Mouse (Mus musculus): ENCODE measurements around the gene Aff3. TPM values are rescaled to one million over a fixed set of nuclear protein-coding genes. Genes with fewer than 3 reads are reported as not detected.

Gene Aff3
- polyA plus RNA-seq, 1 experiment from 2014 or later: 9.6 TPM

- H3K4me2 ChIP-seq (ENCODE audit: low read length): no peak overlapping the region
- H3K4me3 ChIP-seq (ENCODE audit: low read depth, low read length): no peak overlapping the region
- H3K27me3 ChIP-seq (ENCODE audit: control insufficient read depth, insufficient read depth, low read depth, low read length): no peaks in the 10 kb centered on the region
- no peak for ATAC-seq
- H3K36me3 ChIP-seq (ENCODE audit: control insufficient read depth, insufficient read depth, low read length): no peaks in the 10 kb centered on the region
- H3K4me1 ChIP-seq (ENCODE audit: control insufficient read depth, insufficient read depth, low read length): peaks cover 8% of the 10 kb centered on the region
- no peak overlapping the region for H3K27ac ChIP-seq (ENCODE audit: low read length)
- H3K9me3 ChIP-seq (replicated peaks; ENCODE audit: control insufficient read depth, low read length, poor library complexity, severe bottlenecking): no peaks in the 10 kb centered on the region
- WGBS: 97% methylated on average over 11 of the region's 11 CpGs
- H3K9ac ChIP-seq (ENCODE audit: low read depth, low read length): no peak overlapping the region
Measured at GRCm38 (mm10) chr1:38307234-38307633, 357.5 kb downstream of the Aff3 start.

- Histone ChIP-seq H3K9me3 (replicated peaks; ENCODE audit: control insufficient read depth, low read length, poor library complexity, severe bottlenecking) (no peaks in the 10 kb centered on the region), H3K4me2 (ENCODE audit: low read length) (no peak overlapping the region), H3K27me3 (ENCODE audit: control insufficient read depth, insufficient read depth, low read depth, low read length) (no peaks in the 10 kb centered on the region), H3K9ac (ENCODE audit: low read depth, low read length) (0 out of 2 replicates have a peak overlapping the region, but pooled peaks have one; percentile 16), H3K27ac (ENCODE audit: low read length) (peak overlapping the region; percentile 49), H3K36me3 (ENCODE audit: control insufficient read depth, insufficient read depth, low read length) (no peaks in the 10 kb centered on the region), H3K4me3 (ENCODE audit: low read depth, low read length) (no peak overlapping the region), H3K4me1 (ENCODE audit: control insufficient read depth, insufficient read depth, low read length) (peaks cover 8% of the 10 kb centered on the region)
- ATAC-seq: no peak
- WGBS: 88% methylated on average over 7 of the region's 7 CpGs
Measured at GRCm38 (mm10) chr1:38306146-38306545, 358.6 kb downstream of the Aff3 start.

GRCm38 (mm10) chr1:38304376-38304775 lies 360.4 kb downstream of the Aff3 start:
- Histone ChIP-seq H3K27me3 (ENCODE audit: control insufficient read depth, insufficient read depth, low read depth, low read length) (no peaks in the 10 kb centered on the region), H3K9ac (ENCODE audit: low read depth, low read length) (no peak overlapping the region), H3K27ac (ENCODE audit: low read length) (no peak overlapping the region), H3K36me3 (ENCODE audit: control insufficient read depth, insufficient read depth, low read length) (no peaks in the 10 kb centered on the region), H3K4me1 (ENCODE audit: control insufficient read depth, insufficient read depth, low read length) (peaks cover 8% of the 10 kb centered on the region), H3K9me3 (replicated peaks; ENCODE audit: control insufficient read depth, low read length, poor library complexity, severe bottlenecking) (no peaks in the 10 kb centered on the region), H3K4me3 (ENCODE audit: low read depth, low read length) (no peak overlapping the region), H3K4me2 (ENCODE audit: low read length) (no peak overlapping the region)
- no peak for ATAC-seq
- 90% methylated on average over 11 of the region's 11 CpGs for WGBS

- no peak for ATAC-seq
- no peak overlapping the region for H3K27ac ChIP-seq (ENCODE audit: low read length)
- no peaks in the 10 kb centered on the region for H3K27me3 ChIP-seq (ENCODE audit: control insufficient read depth, insufficient read depth, low read depth, low read length)
- no peak overlapping the region for H3K4me2 ChIP-seq (ENCODE audit: low read length)
- H3K36me3 ChIP-seq (ENCODE audit: control insufficient read depth, insufficient read depth, low read length): no peaks in the 10 kb centered on the region
- H3K9ac ChIP-seq (ENCODE audit: low read depth, low read length): no peak overlapping the region
- no peak overlapping the region for H3K4me3 ChIP-seq (ENCODE audit: low read depth, low read length)
- H3K9me3 ChIP-seq (replicated peaks; ENCODE audit: control insufficient read depth, low read length, poor library complexity, severe bottlenecking): no peaks in the 10 kb centered on the region
- 59% methylated on average over 3 of the region's 3 CpGs for whole genome bisulfite sequencing
- H3K4me1 ChIP-seq (ENCODE audit: control insufficient read depth, insufficient read depth, low read length): no peaks in the 10 kb centered on the region
Measured at GRCm38 (mm10) chr1:38298291-38298690, 366.5 kb downstream of the Aff3 start.

- Histone ChIP-seq H3K9me3 (replicated peaks; ENCODE audit: control insufficient read depth, low read length, poor library complexity, severe bottlenecking) (no peaks in the 10 kb centered on the region), H3K4me3 (ENCODE audit: low read depth, low read length) (no peak overlapping the region), H3K4me2 (ENCODE audit: low read length) (no peak overlapping the region), H3K4me1 (ENCODE audit: control insufficient read depth, insufficient read depth, low read length) (peaks cover 6% of the 10 kb centered on the region; the same call in 1 of the 2 replicates), H3K27ac (ENCODE audit: low read length) (no peak overlapping the region), H3K36me3 (ENCODE audit: control insufficient read depth, insufficient read depth, low read length) (no peaks in the 10 kb centered on the region), H3K9ac (ENCODE audit: low read depth, low read length) (no peak overlapping the region), H3K27me3 (ENCODE audit: control insufficient read depth, insufficient read depth, low read depth, low read length) (no peaks in the 10 kb centered on the region)
- ATAC-seq: no peak
- WGBS: 96% methylated on average over 6 of the region's 6 CpGs
Measured at GRCm38 (mm10) chr1:38294906-38295305, 369.8 kb downstream of the Aff3 start.

- Histone ChIP-seq H3K9ac (ENCODE audit: low read depth, low read length) (no peak overlapping the region), H3K4me2 (ENCODE audit: low read length) (no peak overlapping the region), H3K9me3 (replicated peaks; ENCODE audit: control insufficient read depth, low read length, poor library complexity, severe bottlenecking) (no peaks in the 10 kb centered on the region), H3K36me3 (ENCODE audit: control insufficient read depth, insufficient read depth, low read length) (no peaks in the 10 kb centered on the region), H3K27ac (ENCODE audit: low read length) (no peak overlapping the region), H3K4me1 (ENCODE audit: control insufficient read depth, insufficient read depth, low read length) (peaks cover 6% of the 10 kb centered on the region; the same call in 1 of the 2 replicates), H3K27me3 (ENCODE audit: control insufficient read depth, insufficient read depth, low read depth, low read length) (no peaks in the 10 kb centered on the region), H3K4me3 (ENCODE audit: low read depth, low read length) (no peak overlapping the region)
- WGBS: 98% methylated on average over 9 of the region's 9 CpGs
- ATAC-seq: no peak
Measured at GRCm38 (mm10) chr1:38294336-38294695, 370.4 kb downstream of the Aff3 start.

GRCm38 (mm10) chr1:38293671-38294335 lies 371.0 kb downstream of the Aff3 start:
- Histone ChIP-seq H3K4me3 (ENCODE audit: low read depth, low read length) (no peak overlapping the region), H3K36me3 (ENCODE audit: control insufficient read depth, insufficient read depth, low read length) (no peaks in the 10 kb centered on the region), H3K4me1 (ENCODE audit: control insufficient read depth, insufficient read depth, low read length) (peaks cover 6% of the 10 kb centered on the region; the same call in 1 of the 2 replicates), H3K27me3 (ENCODE audit: control insufficient read depth, insufficient read depth, low read depth, low read length) (no peaks in the 10 kb centered on the region), H3K9ac (ENCODE audit: low read depth, low read length) (no peak overlapping the region), H3K9me3 (replicated peaks; ENCODE audit: control insufficient read depth, low read length, poor library complexity, severe bottlenecking) (no peaks in the 10 kb centered on the region), H3K27ac (ENCODE audit: low read length) (no peak overlapping the region), H3K4me2 (ENCODE audit: low read length) (no peak overlapping the region)
- 90% methylated on average over 12 of the region's 12 CpGs for WGBS
- no peak for ATAC-seq

- H3K4me3 ChIP-seq (ENCODE audit: low read depth, low read length): no peak overlapping the region
- no peaks in the 10 kb centered on the region for H3K27me3 ChIP-seq (ENCODE audit: control insufficient read depth, insufficient read depth, low read depth, low read length)
- 42% methylated on average over 4 of the region's 4 CpGs for WGBS
- no peak overlapping the region for H3K4me2 ChIP-seq (ENCODE audit: low read length)
- no peak overlapping the region for H3K9ac ChIP-seq (ENCODE audit: low read depth, low read length)
- H3K4me1 ChIP-seq (ENCODE audit: control insufficient read depth, insufficient read depth, low read length): peaks cover 6% of the 10 kb centered on the region; the same call in 1 of the 2 replicates
- ATAC-seq: peak; percentile 77
- H3K9me3 ChIP-seq (replicated peaks; ENCODE audit: control insufficient read depth, low read length, poor library complexity, severe bottlenecking): no peaks in the 10 kb centered on the region
- no peak overlapping the region for H3K27ac ChIP-seq (ENCODE audit: low read length)
- no peaks in the 10 kb centered on the region for H3K36me3 ChIP-seq (ENCODE audit: control insufficient read depth, insufficient read depth, low read length)
Measured at GRCm38 (mm10) chr1:38292851-38293250, 371.9 kb downstream of the Aff3 start.

- H3K9ac ChIP-seq (ENCODE audit: low read depth, low read length): no peak overlapping the region
- 89% methylated on average over 6 of the region's 6 CpGs for WGBS
- no peak overlapping the region for H3K4me3 ChIP-seq (ENCODE audit: low read depth, low read length)
- H3K27ac ChIP-seq (ENCODE audit: low read length): no peak overlapping the region
- H3K9me3 ChIP-seq (replicated peaks; ENCODE audit: control insufficient read depth, low read length, poor library complexity, severe bottlenecking): no peaks in the 10 kb centered on the region
- no peak overlapping the region for H3K4me2 ChIP-seq (ENCODE audit: low read length)
- H3K36me3 ChIP-seq (ENCODE audit: control insufficient read depth, insufficient read depth, low read length): no peaks in the 10 kb centered on the region
- no peaks in the 10 kb centered on the region for H3K27me3 ChIP-seq (ENCODE audit: control insufficient read depth, insufficient read depth, low read depth, low read length)
- ATAC-seq: no peak
- peaks cover 6% of the 10 kb centered on the region; the same call in 1 of the 2 replicates for H3K4me1 ChIP-seq (ENCODE audit: control insufficient read depth, insufficient read depth, low read length)
Measured at GRCm38 (mm10) chr1:38291915-38292314, 372.8 kb downstream of the Aff3 start.

Measured in midbrain, embryonic 16.5 days (tissue).